Mouse (Mus musculus) left cerebral cortex, postnatal 36 days (tissue): ENCODE measurements around the gene Nol9. TPM values are rescaled to one million over a fixed set of nuclear protein-coding genes. Genes with fewer than 3 reads are reported as not detected.

Source experiments
- DNase-seq, 2 experiments: peaks; one replicate each; pipeline ENCODE4 v3.0.0; 2021 to 2022; ENCODE audit warnings: low spot score in 2 of 2, mixed read lengths in 1 of 2
- intact Hi-C: fragments of 180-260 bp; cut with DNase I; formaldehyde crosslinking; loops from one replicate; pipeline ENCODE4 v1.15.1; 2025
- total RNA-seq, 2 experiments: library from RNA; stranded (reverse); gene quantifications; 2 replicates each; pipeline ENCODE4 v1.2.3; 2021

Nol9 gene
- total RNA-seq, 2 experiments from 2014 or later: 17.1 to 19.3 TPM

DNA sequence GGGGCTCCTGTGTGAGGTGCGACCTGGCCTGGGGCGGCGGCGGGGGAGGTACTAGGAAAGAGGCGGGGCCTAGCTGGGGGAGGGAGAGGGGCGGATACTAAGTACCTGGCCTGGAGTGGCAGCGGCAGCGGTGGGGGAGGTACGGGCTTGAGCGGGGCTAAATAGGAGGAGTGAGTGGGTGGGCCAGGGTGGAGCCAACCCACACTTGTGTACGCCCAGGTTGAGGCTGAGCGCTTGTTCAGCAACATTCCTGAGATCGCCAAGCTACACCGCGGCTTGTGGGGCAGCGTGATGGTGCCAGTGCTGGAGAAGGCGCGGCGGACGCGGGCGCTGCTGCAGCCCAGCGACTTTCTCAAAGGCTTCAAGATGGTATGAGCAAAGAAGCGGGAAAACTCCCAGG is 68.4 kb downstream of the Nol9 start:
- no peak for DNase-seq

GRCm38 (mm10) chr4:152107971-152108509 is 68.9 kb downstream of the Nol9 start:
- peak in 1 of 2 experiments; percentile 65 for DNase-seq
- intact Hi-C loops: no loop called here

More for the DNA sequence above, 68.4 kb downstream of the Nol9 start:
- intact Hi-C loops: no loop called here

- DNase-seq: no peak
- intact Hi-C loops: no loop called here
These were observed 69.6 kb downstream of the Nol9 start for GRCm38 (mm10) chr4:152108673-152109072.

GRCm38 (mm10) chr4:152109509-152109908 is 70.4 kb downstream of the Nol9 start:
- intact Hi-C loops: no loop called here

DNA sequence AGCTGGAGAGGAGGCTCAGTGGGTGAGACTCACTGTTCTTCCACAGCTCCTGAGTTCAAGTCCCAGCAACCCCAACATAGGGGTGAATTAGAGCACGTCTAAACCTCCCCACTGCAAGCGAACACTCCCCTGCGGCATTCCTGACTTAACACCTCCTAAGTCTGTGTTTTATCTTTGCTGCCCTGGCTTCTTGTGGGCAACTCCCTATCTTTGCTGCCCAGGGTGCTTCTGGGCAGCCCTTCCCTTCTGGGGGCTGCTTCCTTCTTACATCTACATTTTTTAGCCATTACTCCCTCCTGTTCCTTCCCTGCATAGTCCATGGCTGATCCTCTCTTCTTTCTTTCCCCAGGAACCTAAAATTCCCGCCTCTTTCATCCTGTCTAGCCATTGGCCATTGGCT is 71.6 kb downstream of the Nol9 start:
- intact Hi-C loops: no loop called here
- DNase-seq: no peak

More at GRCm38 (mm10) chr4:152109509-152109908, 70.4 kb downstream of the Nol9 start:
- DNase-seq: no peak

Other genes with a start within 250 kb of the Nol9 start
- gene Camta1, start 177.4 kb upstream of the Nol9 start, total RNA-seq: 100 to 1,000 TPM; 207 to 216 TPM
- gene Dnajc11, start 105.6 kb upstream of the Nol9 start, total RNA-seq: 10 to 100 TPM; 66.0 to 69.2 TPM
- 10 to 100 TPM; 15.2 to 21.8 TPM for gene Thap3, start 50.3 kb upstream of the Nol9 start, total RNA-seq
- gene Phf13, start 43.1 kb upstream of the Nol9 start, total RNA-seq: 10 to 100 TPM; 11.3 to 16.5 TPM
- gene Klhl21, start 30.5 kb upstream of the Nol9 start, total RNA-seq: 10 to 100 TPM; 14.4 to 18.0 TPM
- 10 to 100 TPM; 10.3 to 13.3 TPM for gene Zbtb48, start 11.7 kb upstream of the Nol9 start, total RNA-seq
- gene Tas1r1, start 753 bp upstream of the Nol9 start, total RNA-seq: under 1 TPM; 0.64 to 0.75 TPM
- 10 to 100 TPM; 82.5 to 84.4 TPM for gene Plekhg5, start 33.2 kb downstream of the Nol9 start, total RNA-seq
- 10 to 100 TPM in 1 of 2 experiments, 1 to 10 TPM in 1; 8.7 to 10.1 TPM for gene Tnfrsf25, start 76.6 kb downstream of the Nol9 start, total RNA-seq
- gene Espn, start 113.0 kb downstream of the Nol9 start, total RNA-seq: 1 to 10 TPM; 1.4 to 2.0 TPM
- gene Hes2, start 119.5 kb downstream of the Nol9 start, total RNA-seq: not detected
- gene Acot7, start 138.8 kb downstream of the Nol9 start, total RNA-seq: 100 to 1,000 TPM; 295 to 323 TPM
- gene Gpr153, start 234.9 kb downstream of the Nol9 start, total RNA-seq: 10 to 100 TPM; 28.0 to 31.2 TPM